Mouse (Mus musculus): ENCODE measurements around the gene Col15a1.

The Col15a1 gene

DNA sequence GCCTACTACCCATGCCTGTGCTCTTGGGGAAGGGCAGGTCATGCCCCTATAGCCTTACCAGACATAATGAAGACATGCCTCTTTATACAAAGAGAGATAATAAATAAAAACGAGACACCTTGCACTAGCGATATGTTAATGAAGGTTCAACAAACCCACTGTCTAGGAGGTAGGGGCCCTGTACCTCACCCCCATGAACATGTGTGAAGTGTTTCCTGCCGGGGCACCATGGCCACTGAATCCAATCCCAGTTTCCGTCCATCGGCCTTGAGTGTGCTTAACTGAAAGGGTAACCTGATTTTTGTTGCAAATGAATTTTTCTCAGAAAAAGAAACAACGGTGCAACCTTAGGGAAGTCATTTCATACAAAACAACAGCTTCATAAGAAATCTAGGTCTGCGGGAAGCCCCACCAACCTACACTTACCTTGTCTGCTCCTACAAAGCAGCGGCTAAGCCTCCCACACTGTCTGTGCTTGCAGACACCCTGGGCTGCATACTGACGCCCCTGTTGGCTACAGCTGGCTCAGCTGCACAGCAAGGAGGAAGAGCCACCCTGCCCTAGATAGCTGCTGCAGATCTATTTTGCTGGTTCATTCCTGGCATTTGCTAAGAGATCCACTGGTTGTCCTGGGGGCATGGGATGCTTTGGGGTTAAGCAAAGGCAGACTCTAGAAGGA is 64.6 kb downstream of the Col15a1 start:
- no peak for DNase-seq (ENCODE audit: low spot score)

DNA sequence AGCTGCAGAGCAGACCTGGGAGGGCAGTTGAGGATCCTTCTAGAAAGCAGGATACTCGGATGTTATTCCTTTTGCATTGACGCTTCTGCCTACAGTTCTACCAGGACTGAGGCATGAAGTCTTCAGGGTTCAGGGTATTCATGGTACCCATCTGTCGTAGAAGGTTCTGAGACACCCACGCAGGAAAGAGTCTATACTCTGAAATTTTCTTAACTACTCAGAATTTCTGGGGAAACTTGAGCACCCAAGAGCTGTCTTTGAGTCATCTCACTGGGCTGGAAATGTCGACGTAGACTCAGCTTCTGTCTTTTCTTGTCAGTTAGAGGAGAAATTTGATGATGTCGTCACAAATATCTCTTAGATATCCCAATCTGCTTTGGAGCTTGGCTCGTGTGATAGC is 65.8 kb downstream of the Col15a1 start:
- DNase-seq (ENCODE audit: low spot score), result no peak

DNA sequence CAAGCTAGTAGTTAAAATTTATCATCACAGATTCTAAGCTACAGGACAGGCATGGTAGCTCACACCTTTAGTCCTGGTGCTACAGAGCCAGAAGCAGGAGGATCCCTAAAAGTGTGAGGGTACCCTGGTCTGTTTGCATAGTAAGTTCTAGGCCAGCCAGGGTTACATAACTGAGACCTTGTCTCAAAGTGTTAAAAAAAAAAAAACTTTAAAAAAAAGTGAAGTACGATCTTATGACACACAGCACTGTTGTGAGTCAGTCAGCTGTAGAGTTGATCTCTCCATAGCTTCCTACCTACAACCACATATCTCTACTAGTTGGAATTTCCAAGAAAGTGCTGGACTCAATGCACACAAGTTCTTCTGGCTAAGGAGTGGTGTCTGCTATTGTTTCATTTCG is 67.0 kb downstream of the Col15a1 start:
- no peak for DNase-seq (ENCODE audit: low spot score)

DNA sequence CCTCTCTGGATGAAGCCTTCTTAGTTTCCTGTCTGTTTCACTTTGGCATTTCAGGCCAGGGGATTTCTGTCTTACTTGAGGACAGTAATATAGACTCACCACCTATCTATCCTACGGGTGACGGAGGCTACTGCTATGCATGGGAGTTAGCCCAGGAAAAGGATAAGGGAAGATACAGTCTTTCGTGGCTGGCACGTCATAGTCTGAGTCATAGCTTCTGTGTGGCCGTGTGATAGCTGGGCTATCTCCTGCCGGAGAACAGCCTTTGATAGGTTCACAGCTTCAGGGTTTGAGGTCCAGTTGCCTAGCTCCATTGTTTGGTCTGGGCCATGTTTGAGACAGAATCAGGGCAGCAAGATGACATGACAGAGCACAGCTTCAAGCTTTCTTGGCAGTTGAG is 70.4 kb downstream of the Col15a1 start:
- DNase-seq (ENCODE audit: low spot score), result no peak

DNA sequence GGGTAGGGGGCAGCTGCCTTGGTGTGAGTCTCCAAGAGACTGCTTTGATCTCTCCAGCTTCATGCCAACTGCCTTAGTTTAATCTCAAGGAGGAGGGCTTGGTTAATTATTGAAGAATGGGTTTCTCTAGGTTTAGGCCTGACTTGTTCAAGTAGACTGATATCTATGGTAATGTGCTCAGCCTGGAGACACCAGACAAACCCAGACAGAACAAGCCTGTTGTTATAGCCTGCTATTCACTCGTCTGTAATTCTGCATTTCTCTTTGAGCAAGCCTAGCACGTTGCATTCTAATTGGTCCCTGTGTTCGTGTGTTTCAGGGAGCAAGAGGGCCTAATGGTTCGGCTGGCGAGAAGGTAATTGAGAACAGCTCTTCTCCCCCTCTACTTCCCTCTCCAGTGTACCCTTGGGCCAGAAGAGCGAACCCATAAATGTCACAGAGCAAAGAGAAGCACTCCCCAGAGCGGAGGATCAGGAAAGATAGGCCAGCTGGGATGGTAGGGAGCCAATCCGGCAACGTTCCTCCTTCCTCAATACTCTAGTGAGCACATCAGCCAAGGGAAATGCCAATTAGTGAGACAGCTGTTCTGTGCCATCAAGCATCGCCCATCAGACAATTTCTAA is 71.2 kb downstream of the Col15a1 start:
- no peak for DNase-seq (ENCODE audit: low spot score)

DNA sequence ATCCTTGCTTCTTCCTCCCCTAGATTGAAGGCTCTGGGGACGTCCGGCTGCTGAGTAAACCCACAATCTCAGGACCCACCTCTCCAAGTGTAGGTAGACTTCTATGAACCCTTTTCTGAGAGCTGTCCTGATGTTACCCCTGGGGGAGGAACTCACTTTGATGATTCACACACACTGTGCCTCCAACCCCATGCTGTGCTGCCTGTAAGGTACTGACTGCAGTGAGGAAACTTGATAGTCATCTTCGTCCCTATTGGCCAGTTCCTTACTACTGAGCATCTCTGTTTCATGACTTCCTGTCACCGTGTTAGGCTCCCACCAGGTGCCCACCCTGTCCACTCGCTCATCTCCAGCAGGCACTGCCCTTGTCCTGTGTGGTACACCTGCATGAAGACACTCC is 72.2 kb downstream of the Col15a1 start:
- DNase-seq (ENCODE audit: low spot score), result no peak

DNA sequence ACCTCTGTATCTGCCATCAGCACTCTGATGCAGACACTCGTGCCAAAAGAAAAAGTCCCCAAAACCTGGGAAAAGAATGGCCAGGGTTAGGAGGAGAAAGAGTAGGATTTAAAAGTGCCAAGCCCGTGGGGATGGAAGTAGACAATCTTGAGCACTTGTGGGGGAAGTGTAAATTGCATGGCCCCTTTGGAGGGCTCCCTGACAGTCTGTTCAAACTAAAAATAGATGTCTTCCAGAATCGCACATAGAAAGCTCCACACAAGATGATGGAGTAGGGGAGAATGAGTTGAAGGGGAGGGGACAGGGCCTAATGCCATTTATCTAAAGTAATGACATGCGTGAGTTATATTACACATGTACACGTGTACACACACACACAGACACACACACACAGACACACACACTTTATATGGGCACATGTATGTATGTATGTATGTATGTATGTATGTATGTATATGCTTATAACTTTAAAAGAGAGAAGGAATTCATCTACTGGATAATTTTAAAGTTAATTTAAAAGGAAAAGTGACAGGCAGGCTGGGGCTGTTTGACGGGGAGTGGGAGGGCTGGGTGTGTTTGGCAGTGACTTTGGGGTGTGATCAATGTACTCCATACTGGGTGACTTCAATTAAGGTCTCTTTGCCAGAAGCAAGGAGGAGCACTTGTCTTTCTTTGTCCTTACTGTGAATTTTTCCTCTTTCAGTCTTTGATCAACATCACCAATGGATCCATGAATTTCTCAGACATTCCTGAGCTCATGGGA is 74.1 kb downstream of the Col15a1 start:
- no peak for DNase-seq (ENCODE audit: low spot score)

DNA sequence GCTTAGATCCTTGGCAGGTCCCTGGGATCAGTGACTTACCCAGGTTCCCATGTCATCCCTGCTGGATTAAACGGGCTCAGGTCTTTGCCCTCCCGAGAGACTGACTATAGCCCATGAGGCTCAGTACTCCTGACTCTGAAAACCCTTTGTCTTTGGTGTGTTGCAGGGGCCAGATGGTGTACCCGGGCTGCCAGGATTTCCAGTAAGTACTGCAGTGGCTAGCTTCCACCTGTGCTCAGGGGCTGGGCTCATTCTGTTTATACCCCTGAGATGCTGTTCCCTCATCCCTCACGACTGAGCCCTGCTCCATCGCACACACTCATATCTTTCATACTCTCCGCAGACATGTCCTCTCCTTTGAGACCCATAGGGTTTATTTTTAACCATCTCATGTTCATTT is 76.3 kb downstream of the Col15a1 start:
- DNase-seq (ENCODE audit: low spot score), result no peak

DNA sequence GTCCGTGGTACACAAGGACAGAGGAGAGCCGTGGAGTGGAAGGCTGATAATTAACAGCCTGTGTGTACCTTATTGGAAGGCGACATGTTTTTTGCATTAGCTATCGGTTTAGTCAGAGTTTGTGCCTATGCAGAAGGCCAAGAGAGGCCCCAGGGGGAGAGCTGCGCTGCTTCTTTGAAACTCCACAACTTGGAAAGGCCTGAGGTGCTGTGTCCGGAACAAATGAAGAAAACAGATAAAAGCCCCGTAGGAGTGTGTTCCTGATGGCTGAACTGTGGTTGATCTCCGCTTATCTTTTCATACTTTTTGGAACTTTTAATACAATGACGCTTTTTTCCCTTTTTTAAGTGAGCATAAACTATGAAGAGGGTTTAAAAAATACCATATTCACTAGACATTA is 76.9 kb downstream of the Col15a1 start:
- DNase-seq (ENCODE audit: low spot score), result no peak

DNA sequence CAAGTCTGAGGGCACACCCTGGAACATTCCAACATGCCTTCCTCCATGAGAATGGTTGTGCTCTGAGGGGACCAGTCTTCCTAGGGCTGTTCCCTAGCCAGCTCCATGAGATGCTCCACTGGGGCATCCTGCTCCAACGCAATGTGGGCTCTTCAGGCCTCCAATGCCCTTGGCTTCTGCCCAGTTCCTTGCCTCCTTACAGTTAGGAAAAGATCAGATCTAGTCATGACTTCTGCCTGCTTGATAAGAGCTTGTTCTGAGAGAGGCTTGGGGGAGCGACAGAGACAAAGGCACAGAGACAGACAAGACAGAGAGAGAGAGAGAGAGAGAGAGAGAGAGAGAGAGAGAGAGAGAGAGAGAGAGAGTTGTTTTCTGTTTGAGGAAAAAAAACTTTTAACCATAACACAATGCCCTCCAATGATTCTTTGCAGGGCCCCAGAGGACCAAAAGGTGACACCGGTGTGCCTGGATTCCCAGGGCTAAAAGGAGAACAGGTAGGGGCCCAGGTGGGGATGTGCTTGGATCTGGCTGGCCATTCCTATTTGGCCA is 78.7 kb downstream of the Col15a1 start:
- DNase-seq (ENCODE audit: low spot score), result no peak

DNA sequence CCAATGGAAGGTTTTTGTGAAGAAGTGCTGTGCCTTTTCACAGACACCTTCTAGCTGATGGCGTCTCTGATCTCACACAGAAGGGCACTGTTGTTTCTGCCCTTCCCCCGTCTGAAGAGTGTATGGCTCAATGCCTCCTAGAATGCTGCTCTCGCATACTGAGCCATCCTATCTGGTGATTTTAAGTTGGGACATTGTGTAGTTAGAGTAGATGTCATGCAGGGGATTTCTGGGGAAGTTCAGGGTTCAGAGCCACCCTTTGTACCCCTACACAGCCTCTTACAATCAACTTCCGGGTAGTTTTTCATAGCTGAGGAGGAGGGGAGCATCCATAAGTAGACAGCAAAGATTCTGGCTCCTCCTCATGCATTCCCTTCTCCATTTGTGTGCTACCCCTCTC is 79.5 kb downstream of the Col15a1 start:
- DNase-seq (ENCODE audit: low spot score), result no peak

DNA sequence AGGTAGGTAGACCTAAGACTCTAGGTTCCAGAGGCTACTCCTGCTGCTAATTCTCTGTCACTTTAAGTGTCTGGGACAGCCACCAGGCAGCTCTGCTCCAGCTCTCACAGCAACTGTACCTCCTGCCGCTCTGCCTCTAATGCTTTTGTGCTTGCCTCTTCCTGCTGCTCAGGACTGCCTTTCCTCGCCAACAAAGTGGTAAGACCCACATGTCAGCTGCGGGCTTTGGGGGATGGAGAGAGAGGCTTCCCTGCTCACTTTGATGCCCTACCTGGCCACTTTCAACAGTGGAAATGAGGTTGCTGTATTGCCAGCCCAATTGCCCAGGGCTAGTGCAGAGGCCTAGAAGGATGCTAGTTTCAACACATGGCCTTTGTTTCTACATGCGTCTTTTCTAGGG is 80.3 kb downstream of the Col15a1 start:
- no peak for DNase-seq (ENCODE audit: low spot score)

DNA sequence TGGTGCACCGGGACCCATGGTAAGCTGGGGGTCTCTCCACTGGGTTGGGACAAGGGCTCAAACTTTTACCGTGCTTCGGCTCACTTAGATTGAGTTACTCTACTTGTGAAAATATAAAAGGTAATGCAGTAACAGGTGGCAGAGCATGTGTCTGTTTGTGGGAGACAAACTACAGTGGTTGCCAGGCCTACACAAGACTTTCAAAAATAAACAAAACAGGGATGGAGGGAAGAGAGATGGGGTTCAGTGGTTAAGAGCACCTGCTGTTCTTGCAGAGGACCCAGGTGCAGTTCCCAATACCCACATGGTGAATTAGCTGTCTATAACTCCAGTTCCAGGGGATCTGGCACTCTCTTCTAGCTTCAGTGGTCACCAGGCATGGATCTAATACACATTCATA is 81.6 kb downstream of the Col15a1 start:
- no peak for DNase-seq (ENCODE audit: low spot score)

DNA sequence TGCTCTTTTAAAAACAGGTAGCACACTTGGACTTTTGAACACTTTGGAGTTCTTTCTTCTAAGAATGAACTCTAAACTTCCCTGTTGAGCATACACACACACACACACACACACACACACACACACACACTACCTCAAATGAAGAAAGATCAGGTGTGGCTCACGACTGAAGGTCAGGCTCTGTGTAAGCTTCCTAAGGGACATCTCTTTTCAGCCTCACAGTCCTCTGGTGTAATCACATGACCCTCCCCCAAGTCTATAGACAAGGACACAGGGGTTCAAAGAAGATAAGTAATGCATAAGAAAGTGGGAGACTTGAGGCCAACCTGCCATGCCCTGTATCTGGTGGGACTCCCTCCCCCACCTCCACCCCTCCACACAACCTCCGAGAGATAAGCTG is 82.5 kb downstream of the Col15a1 start:
- no peak for DNase-seq (ENCODE audit: low spot score)

DNA sequence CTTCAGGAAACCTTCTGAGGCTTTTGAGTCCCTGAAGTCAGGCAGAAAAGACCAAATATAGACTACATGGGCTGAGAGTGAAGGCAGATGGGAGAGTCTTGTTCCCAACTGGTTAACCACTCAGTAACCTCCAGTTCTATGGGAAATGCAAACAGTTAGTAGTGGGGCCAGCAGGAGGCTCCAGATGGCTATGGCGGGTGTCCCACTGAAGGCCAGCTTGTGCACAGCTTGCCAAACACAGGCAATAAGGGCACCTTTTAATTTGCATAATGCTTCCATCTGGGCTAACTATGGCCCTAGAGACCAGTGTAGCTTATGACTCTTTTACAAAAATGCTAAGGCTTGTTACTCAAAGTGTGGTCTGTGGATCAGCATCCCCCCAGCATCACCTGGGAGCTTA is 83.1 kb downstream of the Col15a1 start:
- DNase-seq (ENCODE audit: low spot score), result no peak

DNA sequence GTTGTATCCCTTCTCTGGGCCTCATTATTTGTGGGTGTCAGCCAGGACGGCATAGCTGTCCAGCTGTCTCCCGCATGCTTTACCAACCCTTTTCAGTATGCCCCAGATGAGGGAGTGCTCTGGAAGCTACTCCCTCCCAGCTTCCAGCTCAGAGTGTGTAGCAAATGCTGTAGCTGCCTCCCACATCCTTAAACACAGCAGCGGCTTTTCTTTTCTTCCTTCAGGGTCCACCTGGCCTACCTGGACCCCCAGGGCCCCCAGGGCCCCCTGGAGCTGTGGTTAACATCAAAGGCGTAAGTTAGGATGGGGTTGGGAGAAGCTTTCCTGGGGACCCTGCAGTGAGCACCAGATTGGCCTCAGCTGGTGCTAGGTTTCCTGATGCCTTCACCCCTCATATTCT is 85.0 kb downstream of the Col15a1 start:
- no peak for DNase-seq (ENCODE audit: low spot score)

DNA sequence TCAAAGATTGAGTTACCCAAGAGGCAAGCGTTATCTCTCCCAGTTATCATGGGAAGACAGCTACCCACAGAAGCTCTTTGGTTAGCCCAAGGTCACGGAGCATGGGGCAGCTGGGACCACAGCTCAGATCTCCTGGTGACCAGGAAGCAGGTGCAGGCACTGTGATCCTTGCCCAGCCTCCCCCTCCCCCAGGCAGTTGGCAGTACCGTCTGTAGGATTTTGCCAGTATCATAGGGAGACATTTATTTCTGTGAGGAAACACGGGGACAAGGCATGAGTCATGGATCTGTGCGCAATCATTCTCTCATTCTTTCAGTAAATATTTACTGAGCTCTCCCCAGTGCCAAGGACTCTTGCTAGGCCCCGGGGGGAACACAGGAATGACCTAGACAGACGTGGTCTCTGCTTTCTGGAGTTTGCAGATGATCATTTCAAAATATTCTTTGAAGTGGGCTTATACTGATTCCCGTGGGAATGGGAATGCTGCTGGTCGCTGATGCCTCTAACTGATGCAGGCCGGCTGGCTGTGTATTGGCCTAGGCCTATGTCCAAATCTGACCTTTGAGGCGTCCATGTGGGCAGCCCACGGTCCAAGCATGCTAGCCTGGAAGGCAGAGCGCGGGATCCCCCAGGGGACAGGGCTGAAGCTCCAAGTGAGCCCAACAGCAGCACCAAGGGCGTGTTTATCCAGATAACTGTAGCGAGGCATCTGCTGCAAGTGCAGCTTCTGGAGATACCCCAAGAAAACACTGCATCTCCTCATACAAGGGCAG is 86.0 kb downstream of the Col15a1 start:
- DNase-seq (ENCODE audit: low spot score), result peak; percentile 86

DNA sequence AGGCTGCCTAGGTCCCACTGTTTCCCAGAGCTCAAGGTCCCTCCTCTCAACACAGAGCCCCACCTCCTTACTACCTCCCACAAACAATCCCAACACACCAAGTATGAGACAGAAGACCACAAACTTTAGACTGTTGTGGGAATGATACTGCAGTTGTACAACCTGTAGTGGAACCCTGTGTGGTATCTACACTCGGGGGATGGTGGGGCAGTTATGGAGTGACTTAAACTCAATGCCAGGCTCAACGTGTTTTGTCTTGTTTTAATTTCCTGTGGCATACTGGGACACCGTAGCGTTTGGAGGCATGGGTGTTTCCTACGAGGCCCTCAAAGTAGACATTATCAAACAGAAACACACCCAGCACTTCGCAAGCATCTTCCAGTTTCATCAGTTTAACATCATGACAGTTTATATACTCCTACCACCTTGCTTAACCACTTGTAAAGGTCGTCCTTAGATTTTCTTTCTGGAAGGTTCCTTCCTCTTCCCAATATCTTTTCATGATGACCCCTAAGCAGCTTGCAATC is 86.6 kb downstream of the Col15a1 start:
- no peak for DNase-seq (ENCODE audit: low spot score)

DNA sequence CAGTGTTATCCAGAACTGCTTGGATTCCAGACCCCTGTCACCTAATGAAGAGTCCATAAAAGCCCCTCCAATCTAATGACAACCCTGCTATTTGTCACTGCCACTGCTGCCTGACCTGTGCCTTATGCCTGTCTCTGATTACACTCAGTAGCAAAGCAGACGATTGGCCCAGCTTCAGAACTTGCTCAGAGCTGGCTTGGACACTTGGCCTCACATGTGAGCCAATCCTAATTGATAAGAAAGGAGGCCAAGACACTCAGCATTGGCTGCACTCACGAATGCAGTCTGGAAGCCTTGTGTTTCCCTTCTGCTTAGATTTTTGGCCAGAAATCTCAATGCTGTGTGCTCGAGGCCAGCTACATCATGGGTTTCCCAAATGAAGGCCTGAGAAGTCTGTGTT is 87.6 kb downstream of the Col15a1 start:
- peak; percentile 50 for DNase-seq (ENCODE audit: low spot score)

DNA sequence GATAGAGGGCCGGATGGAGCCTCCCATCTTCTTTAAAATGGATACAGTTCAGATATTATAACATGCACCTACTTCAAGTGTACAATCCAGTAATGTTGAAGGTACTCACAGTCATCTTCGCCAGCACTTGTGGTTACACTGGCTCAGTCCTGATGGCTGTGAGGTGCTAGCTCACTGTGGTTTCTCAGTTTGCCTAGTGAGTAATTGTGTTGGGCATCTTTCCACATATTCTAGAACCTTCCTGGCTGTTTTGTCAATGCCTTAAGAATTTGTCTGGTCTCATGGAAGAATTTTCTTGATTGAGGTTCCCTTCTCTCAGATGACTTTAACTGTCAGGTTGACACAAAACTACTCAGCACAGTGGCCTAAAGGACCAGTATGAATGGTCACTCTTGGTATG is 92.7 kb downstream of the Col15a1 start:
- DNase-seq (ENCODE audit: low spot score), result no peak

DNA sequence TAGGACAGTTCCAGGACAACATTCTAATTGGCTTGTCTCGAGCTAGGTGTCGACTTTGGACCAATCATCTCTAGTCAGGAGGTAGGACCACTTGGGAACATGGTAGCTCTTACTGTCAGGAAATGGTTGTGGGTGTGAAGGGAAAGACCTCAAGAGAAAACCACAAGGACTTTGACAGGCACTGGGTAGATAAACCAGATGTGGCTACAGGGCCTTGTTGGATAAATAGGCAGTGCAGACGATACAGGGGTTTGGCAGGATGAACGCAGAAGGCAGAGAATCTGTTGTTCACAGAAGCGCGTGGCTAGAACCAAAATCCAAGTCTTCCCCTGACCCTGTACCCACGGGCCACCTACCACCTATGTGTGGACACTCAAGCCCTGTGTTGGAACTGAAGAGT is 94.6 kb downstream of the Col15a1 start:
- DNase-seq (ENCODE audit: low spot score), result no peak

DNA sequence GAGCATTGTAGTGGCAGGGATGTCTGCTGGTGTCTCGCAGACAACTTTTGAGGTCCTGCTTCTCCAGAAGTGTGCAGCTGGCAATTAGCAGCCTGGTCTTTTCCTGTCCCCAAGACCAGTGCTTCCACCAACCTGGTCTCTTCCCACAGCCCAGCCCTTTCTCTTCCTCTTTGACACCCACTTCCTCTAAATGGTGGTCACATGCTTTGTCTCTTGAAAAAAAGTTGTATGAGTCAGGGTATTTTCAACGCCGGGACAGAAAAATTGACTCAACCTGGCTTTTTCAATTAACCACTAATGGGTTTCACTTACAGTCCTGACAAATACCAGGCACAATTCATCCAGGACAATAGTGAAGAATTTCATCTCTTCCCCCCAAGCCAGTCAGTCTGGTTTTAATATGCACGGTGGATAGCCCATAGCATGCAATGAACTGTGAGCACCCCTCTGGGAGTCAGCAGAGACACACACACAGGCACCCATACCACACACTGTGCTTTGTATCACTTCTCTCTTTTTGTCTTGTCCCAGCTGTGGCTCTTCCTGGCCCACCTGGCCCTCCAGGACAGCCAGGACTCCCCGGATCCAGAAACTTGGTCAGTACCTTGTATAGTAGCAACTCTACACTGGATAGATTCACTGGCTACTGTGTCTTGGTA is 95.5 kb downstream of the Col15a1 start:
- DNase-seq (ENCODE audit: low spot score), result no peak
